Mouse (Mus musculus) common myeloid progenitor, adult 5-6 weeks (primary cell): Measurements from ENCODE around the gene Colgalt2. TPM values are rescaled to one million over a fixed set of nuclear protein-coding genes. Genes with fewer than 3 reads are reported as not detected.
"Not testable (repeated sequence)": the region's sequence is repeated elsewhere in the genome, so short reads cannot be mapped to it uniquely, and the experiment has no call there.

Source experiments
- ATAC-seq: replicated peaks from 2 replicates; pipeline ENCODE4 v1.8.0; 2016; ENCODE audit warnings: low read depth, mild to moderate bottlenecking, moderate TSS enrichment, inconsistent platforms; ENCODE audit not compliant: poor library complexity, severe bottlenecking
- total RNA-seq: library from RNA; stranded (forward); fragments of 200-1000, 187-1606 nt; gene quantifications from 2 replicates; pipeline ENCODE4 v1.2.3, GENCODE M21; 2017

The Colgalt2 gene
- total RNA-seq, 1 experiment from 2014 or later = not detected

- ATAC-seq = no peak
Observed at GRCm38 (mm10) chr1:152414451-152414850, 14.8 kb downstream of the Colgalt2 start.

- ATAC-seq = no peak
Observed at GRCm38 (mm10) chr1:152416306-152416904, 16.8 kb downstream of the Colgalt2 start.

- no peak for ATAC-seq
Observed at GRCm38 (mm10) chr1:152417602-152418001, 18.0 kb downstream of the Colgalt2 start.

- ATAC-seq = 0 out of 2 replicates have a peak, but pooled peaks have one; percentile 18
Observed at GRCm38 (mm10) chr1:152422295-152422694, 22.7 kb downstream of the Colgalt2 start.

GRCm38 (mm10) chr1:152423052-152423451, 23.4 kb downstream of the Colgalt2 start:
- ATAC-seq = no peak

- ATAC-seq = peak; percentile 58
Observed at GRCm38 (mm10) chr1:152427912-152428581, 28.4 kb downstream of the Colgalt2 start.

- no peak for ATAC-seq
Observed at GRCm38 (mm10) chr1:152429805-152430204, 30.2 kb downstream of the Colgalt2 start.

GRCm38 (mm10) chr1:152434166-152434565, 34.5 kb downstream of the Colgalt2 start:
- ATAC-seq = no peak

GRCm38 (mm10) chr1:152437518-152437917, 37.9 kb downstream of the Colgalt2 start:
- ATAC-seq = not testable (repeated sequence)

- no peak for ATAC-seq
Observed at GRCm38 (mm10) chr1:152439408-152439807, 39.8 kb downstream of the Colgalt2 start.

GRCm38 (mm10) chr1:152439874-152440273, 40.2 kb downstream of the Colgalt2 start:
- ATAC-seq = no peak

GRCm38 (mm10) chr1:152444630-152445029, 45.0 kb downstream of the Colgalt2 start:
- ATAC-seq = no peak

- ATAC-seq = no peak
Observed at GRCm38 (mm10) chr1:152445925-152446324, 46.3 kb downstream of the Colgalt2 start.

- ATAC-seq = no peak
Observed at GRCm38 (mm10) chr1:152454536-152454935, 54.9 kb downstream of the Colgalt2 start.

- no peak for ATAC-seq
Observed at GRCm38 (mm10) chr1:152455275-152456243, 55.9 kb downstream of the Colgalt2 start.

GRCm38 (mm10) chr1:152456266-152456665, 56.6 kb downstream of the Colgalt2 start:
- no peak for ATAC-seq

- no peak for ATAC-seq
Observed at GRCm38 (mm10) chr1:152457596-152457995, 58.0 kb downstream of the Colgalt2 start.

- no peak for ATAC-seq
Observed at GRCm38 (mm10) chr1:152458996-152459395, 59.4 kb downstream of the Colgalt2 start.

- ATAC-seq = no peak
Observed at GRCm38 (mm10) chr1:152460931-152461330, 61.3 kb downstream of the Colgalt2 start.

- no peak for ATAC-seq
Observed at GRCm38 (mm10) chr1:152461814-152462213, 62.2 kb downstream of the Colgalt2 start.

- no peak for ATAC-seq
Observed at GRCm38 (mm10) chr1:152462348-152462747, 62.7 kb downstream of the Colgalt2 start.
